Mouse (Mus musculus) heart, postnatal 0 days (tissue): Measurements from ENCODE around the gene Aldh1b1.

Experiments used
- CTCF ChIP-seq: IDR thresholded peaks from 2 replicates; pipeline ENCODE4 v1.5.1; 2016; ENCODE audit warnings: antibody characterized with exemption, control low read depth, low read depth
- EP300 ChIP-seq: IDR thresholded peaks from 2 replicates; pipeline ENCODE4 v1.6.1; 2016; ENCODE audit warnings: antibody characterized with exemption, low read depth

GRCm38 (mm10) chr4:45802900-45803299 is 4.1 kb downstream of the Aldh1b1 start:
- TF ChIP-seq CTCF (no peak), EP300 (no peak)
